Mouse (Mus musculus): ENCODE measurements around the gene Wdr11.

GRCm38 (mm10) chr7:129655604-129656226 lies 64.1 kb downstream of the Wdr11 start:
- TF ChIP-seq POLR2A (IDR thresholded peaks at IDR 0.05; ENCODE audit: control insufficient read depth, low read depth, low read length) (no peak), CTCF (IDR thresholded peaks at IDR 0.05; ENCODE audit: control insufficient read depth, insufficient read depth, insufficient replicate concordance, low read depth, low read length) (no peak)
